Mouse (Mus musculus): ENCODE measurements around the gene Pcgf3. TPM values are rescaled to one million over a fixed set of nuclear protein-coding genes. Genes with fewer than 3 reads are reported as not detected.

Pcgf3 gene
- 4.6 and 11.1 TPM in 2 replicates for polyA plus RNA-seq (2012; rRNA removed; ENCODE audit: low replicate concordance)

DNA sequence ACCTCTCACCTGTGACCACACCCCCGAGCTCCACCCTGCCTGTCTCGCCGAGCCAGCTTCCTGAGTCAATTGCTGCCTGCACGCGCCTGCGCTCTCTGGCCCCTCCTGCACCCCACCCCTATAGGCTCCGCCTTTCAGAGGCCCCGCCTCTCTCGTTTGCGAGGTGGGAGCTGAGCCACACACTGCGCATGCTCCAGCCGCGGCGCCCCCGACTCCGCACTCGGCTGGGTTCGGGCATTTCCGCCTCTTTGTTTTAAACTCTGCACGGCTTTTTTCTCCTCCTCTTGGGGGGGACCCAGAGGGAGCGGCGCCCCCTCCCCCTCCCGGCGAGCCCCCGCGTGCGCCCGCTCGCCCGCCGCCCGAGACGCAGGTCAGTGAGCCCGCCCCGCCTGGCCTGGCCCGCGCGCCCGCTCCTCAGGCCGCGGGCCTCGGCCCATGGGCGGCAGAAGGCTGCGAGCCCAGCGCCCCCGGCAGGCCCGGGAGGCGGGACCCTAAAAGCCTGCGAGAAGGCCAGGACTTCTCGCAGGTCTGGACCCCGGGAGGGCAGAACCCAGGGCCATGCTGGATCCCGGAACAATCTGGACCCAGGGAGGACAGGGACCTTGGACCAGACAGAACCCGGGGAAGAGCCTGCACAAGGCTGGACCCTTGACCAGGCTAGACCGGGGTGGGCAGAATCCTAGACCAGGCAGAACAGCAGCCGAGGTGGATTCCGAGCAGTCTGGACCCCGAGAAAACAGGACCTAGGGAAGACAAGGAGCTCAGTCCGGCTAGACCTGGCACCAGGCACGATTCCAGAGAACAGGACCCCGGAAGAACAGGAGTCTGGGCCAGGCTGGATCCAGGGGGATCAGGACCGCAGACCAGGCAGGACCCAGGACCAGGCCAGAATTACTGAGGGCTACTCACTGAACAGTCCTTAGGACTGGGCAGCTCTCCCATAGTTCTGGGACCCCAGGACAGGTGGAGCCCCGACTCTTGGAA is at the start of gene Pcgf3:
Gene Pcgf3, plus strand, starts transcription at position 151 of the 984 bp plus-strand sequence.

DNA sequence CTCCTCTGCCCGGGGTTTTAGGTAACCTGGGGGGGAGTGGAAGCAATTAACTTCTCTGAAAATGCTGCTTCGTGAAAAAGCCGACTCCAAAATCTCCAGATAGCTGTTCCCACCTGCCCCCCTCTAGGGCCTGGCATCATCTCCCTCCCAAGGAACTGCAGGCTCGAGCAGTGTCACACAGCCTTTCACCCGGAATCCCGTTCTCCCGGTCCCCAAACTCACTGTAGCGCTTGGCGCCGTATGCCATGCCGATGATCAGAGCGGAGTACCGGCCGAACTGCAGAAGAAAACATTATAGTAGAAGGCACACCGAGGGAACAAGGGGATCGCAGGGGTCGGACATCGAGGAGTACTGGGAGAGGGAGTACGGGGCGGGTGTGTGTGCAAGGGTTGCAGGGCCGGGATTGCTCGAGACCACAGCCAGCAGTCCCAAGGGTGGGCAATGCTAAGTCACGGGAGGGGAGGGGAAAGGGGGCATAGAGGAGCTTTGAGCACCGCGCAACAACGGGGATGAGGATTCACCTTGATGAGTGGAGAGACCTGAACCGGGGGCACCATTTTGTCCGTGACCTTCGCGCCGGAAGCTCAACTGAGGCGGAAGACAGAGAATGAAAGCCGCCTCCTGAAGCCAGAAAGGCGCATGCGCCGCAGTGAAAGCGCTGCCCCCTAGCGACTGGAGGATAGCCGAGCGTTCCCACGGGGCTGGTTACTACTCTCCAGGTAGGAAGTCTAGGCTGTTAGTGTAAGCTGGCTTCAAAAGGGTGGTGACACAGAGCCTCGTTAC is 27.0 kb upstream of the Pcgf3 start, which contains the start of gene Atp5k:
Gene Atp5k, minus strand, starts transcription at position 645 of the 784 bp plus-strand sequence.

DNA sequence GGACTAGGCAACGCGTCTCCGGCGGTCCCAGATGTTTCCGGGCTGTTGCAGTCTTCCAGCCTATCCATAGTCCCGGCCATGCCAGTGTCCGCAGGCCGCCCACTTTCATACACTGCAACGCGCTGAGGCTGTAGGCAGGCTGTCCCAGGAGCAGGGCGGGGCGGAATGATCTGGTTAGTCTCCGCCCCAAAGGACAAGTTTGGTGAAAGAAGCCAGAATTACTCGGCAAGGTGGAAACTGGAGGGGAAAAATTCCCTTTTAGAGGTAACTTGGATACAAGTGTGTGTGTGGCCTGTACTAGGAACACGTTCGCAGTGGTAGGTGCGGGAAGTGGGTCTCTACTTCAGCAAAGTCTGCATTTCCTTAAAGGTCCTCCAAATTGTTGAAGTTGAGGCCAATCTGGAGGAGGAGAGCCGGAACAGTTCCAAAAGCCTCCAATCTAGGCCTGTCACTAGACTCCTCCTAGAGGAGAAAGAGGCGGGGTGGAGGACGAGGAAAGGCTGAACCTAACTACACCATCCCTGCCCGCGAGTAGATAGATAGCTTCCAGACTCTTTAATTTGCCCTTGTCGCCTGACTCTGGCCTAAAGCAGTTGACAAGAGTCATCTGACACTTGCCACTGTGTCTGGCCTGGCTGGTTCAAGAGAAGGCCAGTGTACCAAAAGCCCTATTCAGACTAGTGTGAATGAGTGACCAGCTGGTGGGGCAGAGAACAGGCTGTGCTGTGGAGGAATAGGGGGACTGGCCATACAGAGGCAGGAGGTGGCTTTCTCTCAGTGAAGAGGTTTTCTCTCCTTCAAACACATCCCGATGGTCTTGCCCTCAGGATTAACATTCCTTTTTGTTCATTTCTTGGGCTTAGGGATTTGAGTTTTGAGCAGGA is 12.0 kb upstream of the Pcgf3 start, which contains the start of gene Mfsd7a:
Gene Mfsd7a, minus strand, starts transcription at position 107 of the 884 bp plus-strand sequence.

DNA sequence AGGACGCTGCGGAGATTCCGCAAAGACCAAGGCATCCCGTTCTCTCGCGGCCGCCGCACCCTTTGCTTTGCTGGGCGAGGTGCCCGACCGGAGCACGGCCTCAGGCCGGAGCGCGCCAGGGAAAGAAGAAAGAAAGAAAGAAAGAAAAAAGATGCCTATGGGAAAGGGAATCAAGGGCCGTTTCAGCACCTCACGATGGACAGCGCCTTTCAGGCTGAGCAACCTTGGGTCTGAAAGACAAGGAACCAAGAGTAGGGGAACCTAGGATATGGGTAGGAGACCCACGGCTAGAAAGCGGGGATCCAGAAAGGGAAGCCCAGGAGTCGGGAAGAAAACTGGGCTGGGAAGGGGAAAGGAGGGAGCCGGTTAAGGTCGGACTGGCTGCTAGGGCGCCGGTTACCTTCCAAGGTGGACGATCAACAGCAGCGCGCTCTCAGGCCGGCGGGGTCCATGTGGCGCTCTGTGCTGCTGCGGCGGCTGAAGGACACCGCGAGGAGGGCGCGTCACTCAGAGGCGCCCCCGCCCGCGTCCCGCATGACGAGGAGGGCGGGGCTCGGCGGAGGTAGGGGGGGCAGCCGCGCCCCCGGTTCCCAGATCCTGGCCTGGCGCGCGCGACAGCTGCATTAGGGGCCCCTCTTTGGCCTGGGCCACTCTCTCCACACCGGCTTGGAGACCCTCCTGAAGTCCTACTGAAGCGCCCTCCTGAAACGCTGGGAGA is 88.6 kb downstream of the Pcgf3 start, which contains the start of gene Cplx1:
Gene Cplx1, minus strand, starts transcription at position 536 of the 718 bp plus-strand sequence.

Other genes starting within 250 kb of the Pcgf3 start
- gene Dr1, start 192.3 kb upstream of the Pcgf3 start, polyA plus RNA-seq (2012; rRNA removed; ENCODE audit: low replicate concordance) = 16.5 and 31.6 TPM in 2 replicates
- 5.3 and 8.4 TPM in 2 replicates for gene Pigg, start 148.6 kb upstream of the Pcgf3 start, polyA plus RNA-seq (2012; rRNA removed; ENCODE audit: low replicate concordance)
- gene Gm42517, start 93.3 kb upstream of the Pcgf3 start, polyA plus RNA-seq (2012; rRNA removed; ENCODE audit: low replicate concordance) = 4.7 and 14.9 TPM in 2 replicates
- not detected in 2 replicates for gene Pde6b, start 72.8 kb upstream of the Pcgf3 start, polyA plus RNA-seq (2012; rRNA removed; ENCODE audit: low replicate concordance)
- gene Atp5k, start 26.8 kb upstream of the Pcgf3 start, polyA plus RNA-seq (2012; rRNA removed; ENCODE audit: low replicate concordance) = 26.6 and 48.0 TPM in 2 replicates
- gene Mfsd7a, start 12.3 kb upstream of the Pcgf3 start, polyA plus RNA-seq (2012; rRNA removed; ENCODE audit: low replicate concordance) = 8.6 and 13.8 TPM in 2 replicates
- 0.11 and 0.22 TPM in 2 replicates for gene Cplx1, start 88.8 kb downstream of the Pcgf3 start, polyA plus RNA-seq (2012; rRNA removed; ENCODE audit: low replicate concordance)
- gene Gak, start 168.5 kb downstream of the Pcgf3 start, polyA plus RNA-seq (2012; rRNA removed; ENCODE audit: low replicate concordance) = 81.2 and 87.3 TPM in 2 replicates
- 50.8 and 77.4 TPM in 2 replicates for gene Tmem175, start 168.5 kb downstream of the Pcgf3 start, polyA plus RNA-seq (2012; rRNA removed; ENCODE audit: low replicate concordance)
- gene Idua, start 199.1 kb downstream of the Pcgf3 start, polyA plus RNA-seq (2012; rRNA removed; ENCODE audit: low replicate concordance) = 29.9 and 32.8 TPM in 2 replicates
- gene Dgkq, start 208.4 kb downstream of the Pcgf3 start, polyA plus RNA-seq (2012; rRNA removed; ENCODE audit: low replicate concordance) = 21.7 and 27.2 TPM in 2 replicates
- gene Slc26a1, start 214.3 kb downstream of the Pcgf3 start, polyA plus RNA-seq (2012; rRNA removed; ENCODE audit: low replicate concordance) = 0.13 and 0.70 TPM in 2 replicates
- gene Fgfrl1, start 231.2 kb downstream of the Pcgf3 start, polyA plus RNA-seq (2012; rRNA removed; ENCODE audit: low replicate concordance) = 173 and 187 TPM in 2 replicates